Mouse (Mus musculus) 3T3-L1 (cell line): Measurements from ENCODE around the gene A630095E13Rik.
A peak's percentile ranks its signal among the peaks of the same experiment; 100 is the strongest.
"Not testable (repeated sequence)": the region's sequence is repeated elsewhere in the genome, so short reads cannot be mapped to it uniquely, and the experiment has no call there.

Experiments used
- DNase-seq: peaks from one replicate; pipeline ENCODE4 v3.0.0-alpha.2; 2015; ENCODE audit warnings: low read depth, low spot score

A630095E13Rik gene

GRCm38 (mm10) chr9:36643276-36643675 lies at the start of gene A630095E13Rik:
A630095E13Rik (minus strand) TSS chr9:36643376.
- DNase-seq: not testable (repeated sequence)

GRCm38 (mm10) chr9:36692920-36693319 lies 49.7 kb upstream of the A630095E13Rik start, which contains the start of gene Acrv1:
Acrv1 (plus strand) TSS chr9:36693220.
- no peak for DNase-seq

GRCm38 (mm10) chr9:36687329-36687728 lies 44.2 kb upstream of the A630095E13Rik start:
- peak; percentile 70 for DNase-seq

- DNase-seq: no peak
Measured at GRCm38 (mm10) chr9:36681424-36681823, 38.2 kb upstream of the A630095E13Rik start.
